Mouse (Mus musculus) CH12.LX (cell line): Measurements from ENCODE around the gene Cenph. TPM values are rescaled to one million over a fixed set of nuclear protein-coding genes. Genes with fewer than 3 reads are reported as not detected.

Experiments
- DNase-seq: peaks from one replicate; pipeline ENCODE4 v3.0.0-alpha.2; 2013; ENCODE audit errors: extremely low read depth
- H3K27ac ChIP-seq: 2 replicates; pipeline ENCODE4 v1.5.1; 2012; ENCODE audit warnings: low read depth, mild to moderate bottlenecking, control low read depth, moderate library complexity; ENCODE audit not compliant: insufficient read depth
- H3K27me3 ChIP-seq: replicated peaks from 2 replicates; pipeline ENCODE3; 2012; ENCODE audit warnings: inconsistent platforms
- H3K36me3 ChIP-seq, 2 experiments: replicated peaks in 1 of 2; 2 replicates each; pipeline versions ENCODE3 to v1.6.1; 2012; ENCODE audit warnings: inconsistent platforms in 1 of 2, low read length in 1 of 2, mild to moderate bottlenecking in 1 of 2, mixed read lengths in 1 of 2, moderate library complexity in 1 of 2; ENCODE audit not compliant: control insufficient read depth in 1 of 2, insufficient read depth in 1 of 2
- H3K4me1 ChIP-seq, 2 experiments: 2 replicates each; pipeline ENCODE4 v1.6.1; 2012; ENCODE audit warnings: inconsistent platforms in 1 of 2, moderate library complexity in 1 of 2; ENCODE audit not compliant: insufficient read depth in 2 of 2, control insufficient read depth in 1 of 2
- H3K4me2 ChIP-seq: 2 replicates; pipeline ENCODE4 v1.6.1; 2012; ENCODE audit warnings: low read depth, mild to moderate bottlenecking, control low read depth; ENCODE audit not compliant: poor library complexity, insufficient read depth, severe bottlenecking
- H3K4me3 ChIP-seq, 3 experiments: fragments of 150-350 bp in 1 of 3; sonication (generic) in 1 of 3; replicated peaks in 1 of 3; 2 replicates each; pipeline versions ENCODE3 to v1.5.1; 2011 to 2012; ENCODE audit warnings: low read depth in 2 of 3, low read length in 2 of 3, mild to moderate bottlenecking in 2 of 3, moderate library complexity in 2 of 3, control low read depth in 1 of 3, improper control_type of control experiment in 1 of 3, inconsistent platforms in 1 of 3, mixed read lengths in 1 of 3; ENCODE audit not compliant: poor library complexity in 1 of 3
- H3K79me2 ChIP-seq: replicated peaks from 2 replicates; pipeline ENCODE4 v1.6.1; 2012; ENCODE audit warnings: mild to moderate bottlenecking, moderate library complexity; ENCODE audit not compliant: control insufficient read depth, poor library complexity, insufficient read depth, severe bottlenecking; ENCODE audit errors: extremely low read depth
- H3K9ac ChIP-seq: 2 replicates; pipeline ENCODE4 v1.6.1; 2012; ENCODE audit warnings: low read depth, mild to moderate bottlenecking, control low read depth, moderate library complexity; ENCODE audit not compliant: insufficient read depth
- H3K9me3 ChIP-seq: replicated peaks from 2 replicates; pipeline ENCODE3; 2012; ENCODE audit warnings: low read length, inconsistent platforms, mixed read lengths
- BHLHE40 ChIP-seq: IDR thresholded peaks from 2 replicates; pipeline ENCODE4 v1.6.1; 2011; ENCODE audit warnings: mild to moderate bottlenecking, low read depth, low read length, improper control_type of control experiment
- EP300 ChIP-seq: IDR thresholded peaks from 2 replicates; pipeline ENCODE4 v1.6.1; 2011; ENCODE audit warnings: low read length, improper control_type of control experiment
- ETS1 ChIP-seq: conservative IDR thresholded peaks from 2 replicates; pipeline ENCODE4 v1.6.1; 2012; ENCODE audit warnings: low read depth, mild to moderate bottlenecking, inconsistent platforms, low read length, improper control_type of control experiment, moderate library complexity
- HCFC1 ChIP-seq: IDR thresholded peaks from 2 replicates; pipeline ENCODE4 v1.6.1; 2012; ENCODE audit warnings: low read depth, mild to moderate bottlenecking, inconsistent platforms, low read length, improper control_type of control experiment
- IRF4 ChIP-seq: IDR thresholded peaks from 2 replicates; pipeline ENCODE4 v1.6.1; 2014; ENCODE audit warnings: low read depth, mild to moderate bottlenecking, inconsistent platforms, low read length, improper control_type of control experiment
- JUN ChIP-seq: IDR thresholded peaks from 2 replicates; pipeline ENCODE4 v1.6.1; 2011; ENCODE audit warnings: low read depth, mild to moderate bottlenecking, low read length, improper control_type of control experiment, moderate library complexity; ENCODE audit not compliant: insufficient read depth
- KAT2A ChIP-seq: IDR thresholded peaks from 2 replicates; pipeline ENCODE4 v1.6.1; 2012; ENCODE audit warnings: low read length, improper control_type of control experiment, inconsistent platforms; ENCODE audit not compliant: insufficient replicate concordance
- MAZ ChIP-seq: IDR thresholded peaks from 2 replicates; pipeline ENCODE4 v1.6.1; 2012; ENCODE audit warnings: low read depth, mild to moderate bottlenecking, inconsistent platforms, low read length, improper control_type of control experiment, moderate library complexity
- MEF2A ChIP-seq: IDR thresholded peaks from 2 replicates; pipeline ENCODE4 v1.6.1; 2014; ENCODE audit warnings: low read depth, mild to moderate bottlenecking, inconsistent platforms, low read length, improper control_type of control experiment, borderline replicate concordance
- MXI1 ChIP-seq: IDR thresholded peaks from 2 replicates; pipeline ENCODE4 v1.6.1; 2011; ENCODE audit warnings: mild to moderate bottlenecking, low read depth, low read length, improper control_type of control experiment
- MYC ChIP-seq: IDR thresholded peaks from 2 replicates; pipeline ENCODE4 v1.6.1; 2011; ENCODE audit warnings: low read depth, mild to moderate bottlenecking, improper control_type of control experiment, low read length
- NELFE ChIP-seq: IDR thresholded peaks from 2 replicates; pipeline ENCODE4 v1.6.1; 2011; ENCODE audit warnings: low read depth, low read length, improper control_type of control experiment
- PAX5 ChIP-seq: IDR thresholded peaks from 2 replicates; pipeline ENCODE4 v1.6.1; 2012; ENCODE audit warnings: low read length, inconsistent platforms, mixed read lengths
- POLR2A ChIP-seq: IDR thresholded peaks from 2 replicates; pipeline ENCODE4 v1.6.1; 2011; ENCODE audit warnings: low read depth, mild to moderate bottlenecking, improper control_type of control experiment, low read length
- POLR2AphosphoS2 ChIP-seq: IDR thresholded peaks from 2 replicates; pipeline ENCODE4 v1.6.1; 2011; ENCODE audit warnings: low read depth, low read length, improper control_type of control experiment
- RAD21 ChIP-seq: IDR thresholded peaks from 2 replicates; pipeline ENCODE4 v1.6.1; 2011; ENCODE audit warnings: low read depth, mild to moderate bottlenecking, low read length, improper control_type of control experiment, moderate library complexity
- RCOR1 ChIP-seq: conservative IDR thresholded peaks from 2 replicates; pipeline ENCODE4 v1.6.1; 2012; ENCODE audit warnings: low read depth, mild to moderate bottlenecking, inconsistent platforms, low read length, improper control_type of control experiment
- SIN3A ChIP-seq: IDR thresholded peaks from 2 replicates; pipeline ENCODE4 v1.6.1; 2012; ENCODE audit warnings: low read length, improper control_type of control experiment, inconsistent platforms
- TBP ChIP-seq: conservative IDR thresholded peaks from 2 replicates; pipeline ENCODE4 v1.6.1; 2011; ENCODE audit warnings: low read depth, low read length, improper control_type of control experiment
- UBTF ChIP-seq: IDR thresholded peaks from 2 replicates; pipeline ENCODE4 v1.6.1; 2012; ENCODE audit warnings: low read depth, mild to moderate bottlenecking, inconsistent platforms, low read length, improper control_type of control experiment, moderate library complexity
- USF2 ChIP-seq: conservative IDR thresholded peaks from 2 replicates; pipeline ENCODE4 v1.6.1; 2011; ENCODE audit warnings: low read depth, low read length, improper control_type of control experiment
- ZMIZ1 ChIP-seq: IDR thresholded peaks from 2 replicates; pipeline ENCODE4 v1.6.1; 2012; ENCODE audit warnings: low read depth, mild to moderate bottlenecking, inconsistent platforms, low read length, improper control_type of control experiment
- ZNF384 ChIP-seq: IDR thresholded peaks from 2 replicates; pipeline ENCODE4 v1.6.1; 2012; ENCODE audit warnings: low read depth, low read length, improper control_type of control experiment, inconsistent platforms
- dilution Hi-C: fragments of 300-500 bp; cut with MboI; formaldehyde crosslinking; loops from 2 replicates; pipeline ENCODE4 v1.14.3; 2020; ENCODE audit warnings: low sequenced_read_pairs; ENCODE audit not compliant: extremely low pct_unique_long_range_greater_than_20kb, extremely low pct_ligation_motif_present
- in situ Hi-C: fragments of 300-500 bp; cut with MboI; formaldehyde crosslinking; loops from 3 replicates; pipeline ENCODE4 v1.14.3; 2019; ENCODE audit warnings: low sequenced_read_pairs, low pct_ligation_motif_present, low pct_unique_long_range_greater_than_20kb, mixed read lengths
- polyA plus RNA-seq: library from polyadenylated mRNA; unstranded; fragments of >175 nt; gene quantifications from 2 replicates; pipeline ENCODE4 v1.2.1, GENCODE M21; 2012; ENCODE audit warnings: low read depth; ENCODE audit not compliant: insufficient read length
- total RNA-seq, 2 experiments: library from RNA; depleted of rRNA; stranded (reverse); fragments of 300-350 nt in 1 of 2; fragments of >200 nt in 1 of 2; gene quantifications; 2 replicates each; pipeline ENCODE4 v1.2.3; 2012 to 2014

Gene Cenph
- total and polyA plus RNA-seq, 3 experiments = 23.7 to 49.3 (median 49.1) TPM

DNA sequence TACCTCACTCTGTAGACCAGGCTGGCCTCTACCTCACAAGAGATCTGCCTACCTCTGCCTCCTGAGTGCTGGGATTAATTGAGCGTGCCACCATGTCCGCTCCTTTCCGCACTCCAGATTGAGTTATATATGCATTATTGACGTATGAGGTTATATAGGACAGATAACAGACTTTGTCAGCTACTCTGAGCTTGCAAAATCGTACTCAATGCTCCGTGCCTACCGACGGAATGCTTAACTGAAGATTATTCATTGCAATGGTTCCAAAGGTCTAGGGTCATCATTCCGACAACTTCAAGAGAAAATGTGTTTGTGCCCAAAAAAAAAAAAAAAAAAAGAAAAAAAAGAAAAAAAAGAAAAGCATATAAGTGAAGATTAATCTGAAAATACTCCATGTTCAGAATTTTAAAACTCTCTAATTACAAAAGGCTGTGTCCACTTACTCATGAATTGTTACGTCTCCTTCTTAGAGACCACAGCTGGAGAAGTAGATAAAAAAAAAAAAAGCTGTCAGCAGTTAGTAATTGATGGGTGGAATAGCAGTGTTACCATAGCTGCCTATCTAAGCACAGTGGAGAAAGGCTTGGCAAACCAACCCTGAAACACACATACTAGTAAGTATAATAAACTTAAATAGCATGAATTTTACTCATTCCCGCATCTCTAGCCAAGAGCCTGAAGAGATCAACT, 32.2 kb downstream of the Cenph start:
- Histone ChIP-seq H3K27me3 (no peaks in the 10 kb centered on the region), H3K79me2 (peaks cover 20% of the 10 kb centered on the region), H3K27ac (no peak overlapping the region), H3K4me1 (peaks cover 6 to 22% of the 10 kb centered on the region in 2 experiments), H3K4me3 (peak overlapping the region; percentile 81 to 96 (median 94)), H3K36me3 (peaks cover 4 to 20% of the 10 kb centered on the region in 2 experiments), H3K9ac (peak overlapping the region; percentile 90), H3K9me3 (no peaks in the 10 kb centered on the region), H3K4me2 (peak overlapping the region; percentile 76; the same call in 1 of the 2 replicates)
- in situ Hi-C loops (no loop called here), dilution Hi-C loops (no loop called here)
- DNase-seq = no peak
- no peak for TF ChIP-seq POLR2A
- TF ChIP-seq UBTF = no peak
- no peak for TF ChIP-seq MAZ
- TF ChIP-seq KAT2A = no peak
- TF ChIP-seq NELFE = no peak
- no peak for TF ChIP-seq HCFC1

GRCm38 (mm10) chr13:100742831-100743230, 32.9 kb downstream of the Cenph start:
- H3K9me3 ChIP-seq = no peaks in the 10 kb centered on the region
- no peak overlapping the region for H3K27ac ChIP-seq
- dilution Hi-C loops (no loop called here), in situ Hi-C loops (no loop called here)
- peaks cover 7 to 25% of the 10 kb centered on the region in 2 experiments for H3K36me3 ChIP-seq
- no peak overlapping the region for H3K9ac ChIP-seq
- H3K4me3 ChIP-seq = no peak overlapping the region
- no peak for TF ChIP-seq BHLHE40
- TF ChIP-seq PAX5 = no peak
- TF ChIP-seq IRF4 = no peak
- no peak for TF ChIP-seq KAT2A
- TF ChIP-seq RCOR1 = no peak
- TF ChIP-seq UBTF = no peak
- no peak for TF ChIP-seq POLR2A
- TF ChIP-seq TBP = no peak
- TF ChIP-seq MYC = no peak
- TF ChIP-seq RAD21 = no peak
- no peak for TF ChIP-seq JUN
- no peak for TF ChIP-seq MEF2A
- no peak for TF ChIP-seq MXI1
- TF ChIP-seq ETS1 = no peak
- TF ChIP-seq ZNF384 = no peak
- TF ChIP-seq ZMIZ1 = no peak
- TF ChIP-seq SIN3A = no peak
- TF ChIP-seq EP300 = no peak
- TF ChIP-seq POLR2AphosphoS2 = no peak
- no peak for TF ChIP-seq USF2
- DNase-seq = no peak
- H3K4me2 ChIP-seq = no peak overlapping the region
- H3K79me2 ChIP-seq = peaks cover 20% of the 10 kb centered on the region
- peaks cover 6 to 22% of the 10 kb centered on the region in 2 experiments for H3K4me1 ChIP-seq
- no peaks in the 10 kb centered on the region for H3K27me3 ChIP-seq
